Mouse (Mus musculus) heart, embryonic 16.5 days (tissue): ENCODE measurements at regions not wholly inside any gene's neighbourhood (a gene's known extent, or its start where the extent isn't known, plus 50 kb on each side); places are given as distances from the start of the nearest gene placed in this dataset.

Source experiments
- ATAC-seq: fragments of 200-750 bp; cut with Nextera tagmentation; replicated peaks from 2 replicates; pipeline ENCODE4 v1.8.0; 2017; ENCODE audit warnings: moderate number of reproducible peaks; ENCODE audit not compliant: insufficient read depth, low FRiP score; ENCODE audit errors: extremely low read depth
- H3K27ac ChIP-seq: fragments of 300-500 bp; sonication (generic); 2 replicates; pipeline ENCODE4 v1.5.1; 2014; ENCODE audit warnings: mild to moderate bottlenecking, low read length, control low read depth, moderate library complexity
- H3K27me3 ChIP-seq: fragments of 300-500 bp; sonication (generic); 2 replicates; pipeline ENCODE4 v1.6.1; 2014; ENCODE audit warnings: low read length, mixed read lengths; ENCODE audit not compliant: control insufficient read depth, insufficient read depth
- H3K36me3 ChIP-seq: fragments of 300-500 bp; sonication (generic); 2 replicates; pipeline ENCODE4 v1.6.1; 2014; ENCODE audit not compliant: control insufficient read depth, insufficient read depth
- H3K4me1 ChIP-seq: fragments of 300-500 bp; sonication (generic); 2 replicates; pipeline ENCODE4 v1.6.1; 2014; ENCODE audit warnings: low read length, mixed read lengths; ENCODE audit not compliant: control insufficient read depth, insufficient read depth
- H3K4me2 ChIP-seq: fragments of 300-500 bp; sonication (generic); 2 replicates; pipeline ENCODE4 v1.6.1; 2014; ENCODE audit warnings: low read depth, mild to moderate bottlenecking, control low read depth, low read length
- H3K4me3 ChIP-seq: fragments of 300-500 bp; sonication (generic); 2 replicates; pipeline ENCODE4 v1.5.1; 2014; ENCODE audit warnings: mild to moderate bottlenecking, control low read depth, low read length
- H3K9ac ChIP-seq: fragments of 300-500 bp; sonication (generic); 2 replicates; pipeline ENCODE4 v1.6.1; 2014; ENCODE audit warnings: low read length, control low read depth
- H3K9me3 ChIP-seq: fragments of 300-500 bp; sonication (generic); replicated peaks from 2 replicates; pipeline ENCODE4 v1.6.1; 2016; ENCODE audit warnings: low read length; ENCODE audit not compliant: control insufficient read depth
- WGBS: fragments of 180-500 bp; shearing (Covaris S2); extraction: QIAGEN DNeasy Blood & Tissue Kit; methylation state at CpG from one replicate; pipeline ENCODE4 v1.1.7; 2014; 5-methylcytosine and 5-hydroxymethylcytosine counted together

DNA sequence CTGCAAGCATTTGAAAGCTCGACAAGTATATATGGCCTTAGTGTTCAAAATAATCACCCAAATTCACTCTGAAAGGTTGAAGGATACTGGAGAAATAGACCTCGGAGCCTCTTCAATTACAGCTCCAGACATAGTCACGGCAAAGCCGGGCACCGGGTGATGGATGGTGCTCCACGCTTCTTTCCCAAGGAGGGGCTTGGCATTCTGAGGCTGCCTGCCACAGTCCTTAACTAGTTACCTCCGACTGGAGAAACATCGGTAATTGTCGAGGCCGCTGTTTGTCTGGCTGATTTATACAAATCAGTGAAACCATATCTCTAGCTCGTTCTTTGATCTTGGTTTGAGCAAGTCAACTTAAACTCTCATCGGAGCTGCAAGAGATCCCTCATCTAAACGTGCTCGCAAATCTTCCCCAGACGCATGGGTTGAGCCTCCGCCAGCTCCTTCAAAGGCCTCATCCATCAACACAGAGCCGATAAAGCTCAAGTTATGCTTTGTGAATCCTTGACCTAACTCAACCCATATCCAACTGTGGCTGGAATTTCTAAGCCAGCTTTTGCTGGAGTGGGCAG, 145.4 kb upstream of the Stx16 start:
- Histone ChIP-seq H3K36me3 (no peaks in the 10 kb centered on the region), H3K9ac (no peak overlapping the region), H3K27ac (no peak overlapping the region), H3K9me3 (peaks cover 4% of the 10 kb centered on the region; the same call in 1 of the 2 replicates), H3K4me3 (no peak overlapping the region), H3K4me1 (no peaks in the 10 kb centered on the region), H3K27me3 (no peaks in the 10 kb centered on the region), H3K4me2 (no peak overlapping the region)
- WGBS, result 83% methylated on average over 17 of the region's 17 CpGs
- ATAC-seq, result no peak

DNA sequence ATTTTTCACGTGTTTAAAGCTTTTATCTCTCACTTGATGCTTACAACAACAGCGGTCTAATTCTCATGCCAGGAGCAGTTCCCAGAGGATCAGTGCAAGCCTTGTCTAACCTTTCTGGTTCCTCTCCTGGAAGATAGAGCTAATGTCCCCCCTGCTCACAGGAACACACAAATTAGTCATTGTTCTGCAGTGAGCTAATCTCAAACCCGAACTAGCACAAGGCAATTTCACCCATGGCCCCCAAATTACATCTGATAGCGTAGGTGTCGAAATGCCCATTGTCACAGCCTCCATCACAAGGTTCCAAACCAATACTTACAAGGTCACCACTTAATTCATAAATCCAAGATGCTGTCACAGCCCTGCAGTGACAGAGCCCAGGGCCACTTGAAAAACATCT, 140.4 kb upstream of the Stx16 start:
- WGBS, result 69% methylated on average over 5 of the region's 5 CpGs
- ATAC-seq, result no peak
- Histone ChIP-seq H3K27me3 (no peaks in the 10 kb centered on the region), H3K27ac (no peak overlapping the region), H3K36me3 (no peaks in the 10 kb centered on the region), H3K9ac (no peak overlapping the region), H3K4me1 (no peaks in the 10 kb centered on the region), H3K4me3 (no peak overlapping the region), H3K9me3 (peaks cover 4% of the 10 kb centered on the region; the same call in 1 of the 2 replicates), H3K4me2 (no peak overlapping the region)

DNA sequence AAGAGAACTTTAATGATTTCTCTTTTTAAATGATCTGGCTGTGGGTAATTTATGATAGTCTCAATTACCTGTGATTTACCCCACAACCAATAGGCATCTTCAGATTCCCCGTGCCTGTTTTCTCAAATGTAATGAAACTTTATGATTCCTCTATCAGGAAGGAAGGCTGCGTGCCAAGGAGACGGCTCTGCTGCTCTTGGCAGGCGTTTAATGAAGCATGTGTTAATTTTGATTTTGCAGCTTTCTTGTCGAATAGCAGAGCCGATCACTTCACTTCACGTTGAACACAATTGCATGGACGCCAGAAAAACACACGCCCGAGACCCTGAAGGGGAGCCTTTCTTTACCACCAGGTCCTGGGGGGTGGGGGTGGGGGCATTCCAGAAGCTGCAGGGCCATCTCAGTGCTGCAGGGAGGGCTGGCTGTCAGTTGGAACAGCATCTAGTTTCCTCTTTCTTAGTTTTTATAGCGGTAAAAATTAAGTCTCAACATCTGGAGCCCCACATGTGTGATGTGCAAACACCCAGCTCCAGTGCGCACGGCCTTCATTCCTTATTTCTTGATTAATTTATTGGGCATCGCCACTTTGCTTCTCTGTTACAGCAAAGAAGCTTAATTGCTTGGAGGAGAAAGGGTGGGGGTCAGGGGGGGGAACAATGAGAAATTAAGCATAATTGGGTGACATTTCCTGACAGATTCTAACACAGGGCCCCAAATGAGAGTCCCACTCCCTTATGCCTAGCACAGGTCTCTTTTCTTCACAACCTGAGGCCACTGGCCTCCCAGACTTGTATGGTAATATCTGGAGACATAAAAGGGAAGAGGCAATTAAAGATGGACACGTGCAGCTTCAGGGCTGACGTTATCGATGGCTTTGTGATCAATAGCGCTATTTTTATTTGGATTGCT, 138.3 kb upstream of the Stx16 start:
- Histone ChIP-seq H3K27ac (no peak overlapping the region), H3K36me3 (no peaks in the 10 kb centered on the region), H3K4me2 (no peak overlapping the region), H3K4me1 (no peaks in the 10 kb centered on the region), H3K27me3 (no peaks in the 10 kb centered on the region), H3K9me3 (peaks cover 4% of the 10 kb centered on the region; the same call in 1 of the 2 replicates), H3K4me3 (no peak overlapping the region), H3K9ac (no peak overlapping the region)
- 68% methylated on average over 18 of the region's 18 CpGs for WGBS
- ATAC-seq, result no peak

DNA sequence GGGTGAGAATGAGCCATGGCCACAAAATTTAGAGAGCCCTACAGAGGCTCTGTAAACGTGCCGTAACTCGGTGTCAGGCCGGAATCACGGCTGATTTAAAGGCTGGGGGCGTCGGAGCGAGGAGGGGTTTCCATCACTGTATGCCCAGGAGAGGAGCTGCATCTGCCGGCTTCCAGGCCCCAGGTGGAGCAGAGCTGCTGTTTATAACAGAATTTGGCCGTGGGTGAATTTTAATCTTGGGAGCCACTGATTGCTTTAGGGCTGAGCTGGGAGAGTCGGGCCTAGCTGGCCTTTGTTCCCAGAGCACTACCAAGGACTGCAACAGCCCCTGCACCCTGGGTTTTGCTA, 137.7 kb upstream of the Stx16 start:
- no peak overlapping the region for H3K27ac ChIP-seq
- 75% methylated on average over 11 of the region's 11 CpGs for WGBS
- H3K4me2 ChIP-seq, result no peak overlapping the region
- no peaks in the 10 kb centered on the region for H3K27me3 ChIP-seq
- H3K9ac ChIP-seq, result no peak overlapping the region
- no peak overlapping the region for H3K4me3 ChIP-seq
- no peaks in the 10 kb centered on the region for H3K4me1 ChIP-seq
- H3K36me3 ChIP-seq, result no peaks in the 10 kb centered on the region
- no peak for ATAC-seq
- H3K9me3 ChIP-seq, result peaks cover under 1% of the 10 kb centered on the region; the same call in 1 of the 2 replicates

DNA sequence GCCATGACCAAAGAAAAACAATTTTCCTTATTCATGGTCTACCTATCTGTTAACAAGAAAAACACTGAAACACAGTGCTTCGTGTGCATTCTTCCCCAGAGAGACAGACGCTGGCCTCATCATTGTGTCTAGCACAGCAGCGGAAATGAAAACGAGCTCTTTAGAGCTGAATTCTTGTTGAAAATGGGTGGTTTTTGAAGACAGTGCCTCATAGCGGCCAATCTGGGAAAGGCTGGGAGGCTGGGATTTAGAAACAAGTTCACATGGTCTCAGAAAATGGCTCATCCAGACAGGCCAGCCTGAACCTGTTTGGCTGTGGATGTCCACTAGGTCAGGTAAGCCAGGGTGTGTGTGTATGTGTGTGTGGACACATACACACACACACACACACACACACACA, 130.7 kb upstream of the Stx16 start:
- no peak overlapping the region for H3K4me3 ChIP-seq
- no peak overlapping the region for H3K9ac ChIP-seq
- no peak overlapping the region for H3K27ac ChIP-seq
- no peaks in the 10 kb centered on the region for H3K9me3 ChIP-seq
- 85% methylated on average over 5 of the region's 5 CpGs for WGBS
- no peaks in the 10 kb centered on the region for H3K27me3 ChIP-seq
- no peaks in the 10 kb centered on the region for H3K4me1 ChIP-seq
- no peak overlapping the region for H3K4me2 ChIP-seq
- ATAC-seq, result no peak
- H3K36me3 ChIP-seq, result no peaks in the 10 kb centered on the region

DNA sequence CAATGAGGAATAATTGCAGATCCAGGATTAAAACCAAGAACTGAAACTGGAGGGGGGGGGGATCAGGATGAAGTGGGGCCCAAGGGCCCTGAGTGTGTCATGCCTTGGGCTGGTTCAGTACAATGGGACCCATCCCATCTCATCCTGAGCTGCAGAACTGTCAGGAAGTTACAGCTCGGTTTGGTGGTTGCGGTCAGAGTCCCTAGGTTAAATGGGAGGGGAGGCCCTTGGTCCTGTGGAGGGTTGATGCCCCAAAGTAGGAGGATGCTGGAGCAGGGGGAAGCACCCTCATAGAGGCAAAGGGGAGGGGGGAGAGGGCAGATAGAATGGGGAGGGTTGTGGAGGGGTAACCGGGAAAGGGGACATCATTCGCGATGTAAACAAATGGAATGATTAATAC, 127.5 kb upstream of the Stx16 start:
- Histone ChIP-seq H3K4me2 (no peak overlapping the region), H3K36me3 (no peaks in the 10 kb centered on the region), H3K27ac (no peak overlapping the region), H3K9ac (no peak overlapping the region), H3K4me1 (no peaks in the 10 kb centered on the region), H3K27me3 (no peaks in the 10 kb centered on the region), H3K4me3 (no peak overlapping the region), H3K9me3 (no peaks in the 10 kb centered on the region)
- ATAC-seq, result no peak
- WGBS, result 83% methylated on average over 5 of the region's 5 CpGs

DNA sequence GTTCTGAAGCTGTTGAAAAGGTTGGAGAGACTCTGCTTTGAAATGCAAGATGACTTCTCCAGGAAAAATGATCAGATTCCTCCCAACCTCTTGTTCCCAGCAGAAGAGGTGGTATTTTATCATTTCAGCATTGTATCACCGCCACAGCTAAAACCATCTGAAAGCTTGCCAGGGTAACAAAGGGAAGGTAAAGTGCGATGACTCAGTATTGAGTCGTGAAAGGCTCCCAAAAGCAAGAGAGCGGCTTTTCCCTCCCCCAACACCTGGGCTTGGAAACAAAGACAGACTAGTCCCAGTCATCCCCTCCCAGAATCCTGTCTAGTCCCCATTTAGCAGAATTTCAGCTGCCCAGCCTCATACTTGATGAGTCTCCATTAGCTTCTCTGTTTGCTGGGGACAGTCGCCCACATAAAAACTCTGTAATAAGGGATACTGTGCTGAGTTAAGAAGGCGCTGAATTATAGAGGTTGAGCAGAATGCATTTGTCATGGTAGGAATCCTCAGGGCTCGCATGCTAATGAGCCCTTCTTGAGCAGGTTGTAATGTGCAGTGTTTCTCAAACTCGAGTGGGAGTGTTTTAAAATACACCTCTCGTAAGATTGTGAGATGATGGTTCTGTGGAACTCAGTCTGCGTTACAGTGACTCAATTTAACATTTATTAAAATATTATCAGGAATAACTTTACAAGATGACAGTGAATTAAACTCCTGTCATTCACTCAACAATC, 125.8 kb upstream of the Stx16 start:
- Histone ChIP-seq H3K9ac (no peak overlapping the region), H3K4me3 (no peak overlapping the region), H3K9me3 (no peaks in the 10 kb centered on the region), H3K27me3 (no peaks in the 10 kb centered on the region), H3K36me3 (no peaks in the 10 kb centered on the region), H3K4me1 (no peaks in the 10 kb centered on the region), H3K27ac (no peak overlapping the region), H3K4me2 (no peak overlapping the region; the same call in 1 of the 2 replicates)
- no peak for ATAC-seq
- WGBS, result 40% methylated on average over 10 of the region's 10 CpGs

DNA sequence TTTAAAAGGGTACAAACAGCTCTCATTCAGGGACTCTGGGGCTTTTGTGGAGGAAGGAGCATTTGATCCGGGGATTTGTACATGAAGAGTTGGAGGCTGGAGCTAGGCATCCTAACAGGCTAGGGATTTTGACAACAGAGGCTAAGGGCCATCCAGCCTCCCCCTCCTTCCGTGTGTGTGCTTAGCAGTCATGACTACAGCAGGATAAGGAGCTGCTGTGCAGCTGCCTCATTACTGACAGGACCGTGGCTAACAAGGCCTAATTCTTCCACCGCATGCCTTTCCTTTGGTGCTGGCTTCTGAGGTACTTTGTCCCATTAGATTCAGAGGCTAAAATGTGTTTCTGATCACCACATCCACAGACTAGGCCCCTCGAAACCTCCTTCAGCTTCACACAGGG, 110.0 kb upstream of the Stx16 start:
- Histone ChIP-seq H3K27ac (no peak overlapping the region), H3K4me1 (no peaks in the 10 kb centered on the region), H3K9ac (no peak overlapping the region), H3K9me3 (no peaks in the 10 kb centered on the region), H3K36me3 (no peaks in the 10 kb centered on the region), H3K4me3 (no peak overlapping the region), H3K4me2 (no peak overlapping the region), H3K27me3 (no peaks in the 10 kb centered on the region)
- no peak for ATAC-seq
- 65% methylated on average over 5 of the region's 5 CpGs for WGBS

DNA sequence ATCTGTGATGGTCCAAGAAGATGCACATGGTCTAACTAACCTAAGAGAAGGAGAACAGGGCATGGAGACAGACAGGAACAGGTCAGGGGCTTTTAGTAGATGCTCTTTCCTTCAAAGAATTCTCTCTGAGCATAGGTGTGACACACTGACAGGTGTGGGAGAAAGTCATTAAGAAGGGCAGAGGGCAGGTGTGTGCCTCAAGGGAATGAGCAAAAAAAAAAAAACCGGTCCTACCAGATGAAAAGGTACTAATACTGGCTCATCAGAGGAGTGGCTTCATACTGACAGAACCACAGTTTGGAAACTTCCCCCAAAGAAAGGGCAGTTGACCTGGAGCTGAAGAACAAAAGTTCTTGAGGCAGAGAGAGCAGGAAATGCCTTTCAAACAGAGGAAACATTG, 105.3 kb upstream of the Stx16 start:
- ATAC-seq, result no peak
- Histone ChIP-seq H3K36me3 (no peaks in the 10 kb centered on the region), H3K4me2 (no peak overlapping the region), H3K9me3 (no peaks in the 10 kb centered on the region), H3K4me1 (no peaks in the 10 kb centered on the region), H3K4me3 (no peak overlapping the region), H3K9ac (no peak overlapping the region), H3K27me3 (no peaks in the 10 kb centered on the region), H3K27ac (no peak overlapping the region)
- 62% methylated on average over 1 of the region's 1 CpGs for WGBS
